ENCODE assay signal across 12 mouse cellular contexts in genomic region chr4:123026161-123026560, GRCm38 (mm10). TPM values are rescaled to one million over a fixed set of nuclear protein-coding genes. Genes with fewer than 3 reads are reported as not detected.
DNase-seq lines count a peak whose midpoint lies in the region; ATAC-seq and TF ChIP-seq lines count a peak whose summit lies in the region.
"Had no signal": no experiment of that assay in that cellular context is flagged by ENCODE, and none has a peak within 500 bp of the region (broad histone marks: within the 10 kb centered on the region; RNA-seq: fewer than 3 reads in every experiment).

No protein-coding gene starts in this region.

- no peaks in the 10 kb centered on the region for H3K27me3 ChIP-seq in liver, embryonic 14.5 days (ENCODE audit: control insufficient read depth, insufficient read depth, low read length)
- no peaks in the 10 kb centered on the region for H3K27me3 ChIP-seq in forebrain, embryonic 11.5 days (ENCODE audit: control insufficient read depth, insufficient read depth, low read length)
- H3K27me3 ChIP-seq: neural tube, embryonic 15.5 days had no signal

- H3K27ac ChIP-seq in liver, embryonic 14.5 days = no peak overlapping the region
- no peak overlapping the region for H3K27ac ChIP-seq in forebrain, embryonic 11.5 days (ENCODE audit: low read depth, low read length)

- H3K4me2 ChIP-seq in liver, embryonic 14.5 days (ENCODE audit: low read depth) = no peak overlapping the region
- H3K4me2 ChIP-seq in forebrain, embryonic 11.5 days (ENCODE audit: low read depth, low read length, severe bottlenecking) = no peak overlapping the region
- H3K4me2 ChIP-seq: neural tube, embryonic 15.5 days had no signal

- no peak overlapping the region for H3K9ac ChIP-seq in liver, embryonic 14.5 days (replicated peaks)
- no peak overlapping the region for H3K9ac ChIP-seq in forebrain, embryonic 11.5 days (ENCODE audit: low read length)
- H3K9ac ChIP-seq: neural tube, embryonic 15.5 days had no signal

- ATAC-seq in liver, embryonic 14.5 days (ENCODE audit: insufficient read depth) = peak; percentile 50; the same call in 1 of the 2 replicates
- no peak for ATAC-seq in inflammation-experienced regulatory T-cells, adult 6 months
- ATAC-seq in forebrain, embryonic 11.5 days (replicated peaks; ENCODE audit: low FRiP score) = no peak

- TF ChIP-seq EP300 in liver, embryonic 14.5 days (IDR thresholded peaks at IDR 0.05; ENCODE audit: low read depth) = no peak

- DNase-seq in lung, postnatal 36 days = peak; percentile 45
- no peak for DNase-seq in lung, postnatal 14 days
- peak; percentile 24 for DNase-seq in MEL-GATA-1-ER (ENCODE audit: extremely low read depth, low read depth)
- DNase-seq in liver, embryonic 14.5 days (ENCODE audit: low read depth in 3 of 3, low spot score in 3 of 3) = no peak
- DNase-seq in spleen, adult 18-20 months = peak; percentile 42 to 55
- DNase-seq in adrenal gland, postnatal 36 days = no peak
- DNase-seq in forebrain, embryonic 11.5 days (ENCODE audit: low spot score) = no peak
- DNase-seq: adrenal gland, adult 8-10 months; cerebellum, adult 9-10 months had no signal

- no peaks in the 10 kb centered on the region for H3K9me3 ChIP-seq in liver, embryonic 14.5 days (ENCODE audit: control insufficient read depth, low read length)
- no peaks in the 10 kb centered on the region for H3K9me3 ChIP-seq in forebrain, embryonic 11.5 days (ENCODE audit: control insufficient read depth, low read length)
- H3K9me3 ChIP-seq: neural tube, embryonic 15.5 days had no signal

- WGBS in liver, embryonic 14.5 days (ENCODE audit: insufficient replicate concordance) = 53% methylated on average over 13 of the region's 13 CpGs
- 95% methylated on average over 13 of the region's 13 CpGs for WGBS in forebrain, embryonic 11.5 days

- H3K36me3 ChIP-seq in liver, embryonic 14.5 days (replicated peaks; ENCODE audit: control insufficient read depth, insufficient read depth, low read depth) = no peaks in the 10 kb centered on the region; the same call in none of the 2 replicates
- peaks cover 2% of the 10 kb centered on the region; the same call in 1 of the 2 replicates for H3K36me3 ChIP-seq in forebrain, embryonic 11.5 days (ENCODE audit: control insufficient read depth, insufficient read depth, low read length)

- no peak for TF ChIP-seq CTCF in liver, embryonic 14.5 days (IDR thresholded peaks at IDR 0.05; ENCODE audit: low read depth)

- peaks cover 0 to 3% of the 10 kb centered on the region in 2 experiments; a peak in 1 of 4 replicates for H3K4me1 ChIP-seq in liver, embryonic 14.5 days (replicated peaks; ENCODE audit: control insufficient read depth in 2 of 2, insufficient read depth in 2 of 2, low read length in 1 of 2)
- H3K4me1 ChIP-seq in forebrain, embryonic 11.5 days (replicated peaks; ENCODE audit: control insufficient read depth, insufficient read depth, low read length) = no peaks in the 10 kb centered on the region

- H3K4me3 ChIP-seq in liver, embryonic 14.5 days (ENCODE audit: insufficient read depth in 1 of 2, low read depth in 2 of 2, low read length in 2 of 2) = no peak overlapping the region
- no peak overlapping the region for H3K4me3 ChIP-seq in forebrain, embryonic 11.5 days (ENCODE audit: low read depth, low read length)
- H3K4me3 ChIP-seq: left cerebral cortex, adult 2 months; neural tube, embryonic 15.5 days had no signal

RNA-seq across cellular contexts. Expression of gene Trit1, which starts 9.8 kb away (rescaled TPM):
- 2.4 and 3.7 TPM in 2 replicates for polyA plus RNA-seq in liver, embryonic 14.5 days (2012; rRNA removed)
- 5.2 and 5.3 TPM in 2 replicates for polyA plus RNA-seq in liver, embryonic 14.5 days (2014; fragmentation: Nextera tagmentation; extraction: Ambion mirVana)
- polyA plus RNA-seq in inflammation-experienced regulatory T-cells, adult 6 months (2017; shearing (Covaris generic)) = 10 to 100 TPM; 10.7 to 20.6 (median 19.9) TPM
- 10 to 100 TPM; 25.2 to 25.7 TPM for total RNA-seq in adrenal gland, postnatal 36 days (2021)
- polyA plus RNA-seq in forebrain, embryonic 11.5 days (2014; fragmentation: Nextera tagmentation; extraction: Ambion mirVana) = 21.6 and 24.4 TPM in 2 replicates

RNA-seq across cellular contexts. Expression of gene Mycl, which starts 30.7 kb away (rescaled TPM):
- 0.37 and 0.53 TPM in 2 replicates for polyA plus RNA-seq in liver, embryonic 14.5 days (2012; rRNA removed)
- polyA plus RNA-seq in liver, embryonic 14.5 days (2014; fragmentation: Nextera tagmentation; extraction: Ambion mirVana) = 0.44 and 0.52 TPM in 2 replicates
- polyA plus RNA-seq in inflammation-experienced regulatory T-cells, adult 6 months (2017; shearing (Covaris generic)) = not detected
- total RNA-seq in adrenal gland, postnatal 36 days (2021) = 1 to 10 TPM; 3.8 to 4.9 TPM
- polyA plus RNA-seq in forebrain, embryonic 11.5 days (2014; fragmentation: Nextera tagmentation; extraction: Ambion mirVana) = 66.8 and 69.5 TPM in 2 replicates

Comparison
In these comparisons a context has a peak if more than half of its experiments do, and no peak if none do; other contexts are left out.
1. DNase-seq: peak in lung, postnatal 36 days (single experiment), MEL-GATA-1-ER (single experiment) and spleen, adult 18-20 months (2 of 2); none in lung, postnatal 14 days (single experiment), liver, embryonic 14.5 days (0 of 3), adrenal gland, postnatal 36 days (0 of 2) and forebrain, embryonic 11.5 days (single experiment).
2. RNA of gene Mycl, which starts 30.7 kb away (polyA plus RNA-seq): 66.8 to 69.5 TPM in forebrain, embryonic 11.5 days; 0.37 to 0.53 TPM in liver, embryonic 14.5 days and not detected in inflammation-experienced regulatory T-cells, adult 6 months; every median in the first group is over 10 times any median in the second.